Mouse (Mus musculus): ENCODE data around the gene Slc25a21. TPM values are rescaled to one million over a fixed set of nuclear protein-coding genes. Genes with fewer than 3 reads are reported as not detected.

The Slc25a21 gene
- polyA plus RNA-seq, 1 experiment from 2014 or later: 3.1 TPM

DNA sequence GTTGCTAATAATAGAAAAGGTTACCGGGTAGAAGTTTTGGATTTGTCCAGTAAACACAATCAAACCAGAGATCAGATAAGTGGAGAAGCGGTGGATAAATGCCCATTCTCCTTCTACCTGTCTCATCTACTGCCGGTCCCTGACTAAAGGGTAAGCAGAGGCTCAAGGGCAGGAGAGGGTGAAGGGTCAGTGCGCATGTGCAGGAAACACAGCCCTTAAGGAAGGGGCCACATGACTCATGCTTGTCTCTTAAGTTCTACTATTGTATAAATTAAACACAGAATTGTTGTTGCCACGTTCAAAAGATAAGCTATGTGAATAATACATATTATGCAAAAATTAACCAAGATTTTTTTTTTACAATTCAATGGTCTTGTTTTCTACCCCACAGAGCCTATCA is 98.9 kb downstream of the Slc25a21 start:
- WGBS: 83% methylated on average over 5 of the region's 5 CpGs
- Histone ChIP-seq H3K9me3 (replicated peaks) (no peaks in the 10 kb centered on the region), H3K4me1 (no peaks in the 10 kb centered on the region), H3K27ac (no peak overlapping the region), H3K4me2 (no peak overlapping the region), H3K9ac (no peak overlapping the region), H3K27me3 (no peaks in the 10 kb centered on the region), H3K36me3 (no peaks in the 10 kb centered on the region), H3K4me3 (replicated peaks) (no peak overlapping the region)
- no peak for ATAC-seq (replicated peaks; ENCODE audit: low FRiP score)

DNA sequence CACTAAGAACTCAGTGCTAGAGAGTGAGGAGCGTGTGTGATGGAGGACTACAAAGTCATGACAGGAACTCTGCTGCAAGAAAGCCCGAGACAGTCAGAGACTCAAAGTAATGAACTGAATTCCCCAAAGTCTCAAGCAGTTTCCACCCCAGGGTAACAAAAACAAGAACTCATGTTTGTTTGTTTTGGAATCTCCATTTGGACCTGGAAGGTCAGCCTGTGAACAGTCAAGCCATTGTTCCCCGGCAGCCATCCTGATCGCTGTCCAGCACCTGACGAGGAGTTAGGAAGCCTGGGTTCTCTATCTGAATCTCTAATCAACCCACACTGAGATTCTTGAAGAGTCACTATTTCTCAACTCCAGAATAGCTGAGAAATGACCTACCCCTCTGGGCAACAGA is 104.2 kb downstream of the Slc25a21 start:
- no peaks in the 10 kb centered on the region for H3K27me3 ChIP-seq

DNA sequence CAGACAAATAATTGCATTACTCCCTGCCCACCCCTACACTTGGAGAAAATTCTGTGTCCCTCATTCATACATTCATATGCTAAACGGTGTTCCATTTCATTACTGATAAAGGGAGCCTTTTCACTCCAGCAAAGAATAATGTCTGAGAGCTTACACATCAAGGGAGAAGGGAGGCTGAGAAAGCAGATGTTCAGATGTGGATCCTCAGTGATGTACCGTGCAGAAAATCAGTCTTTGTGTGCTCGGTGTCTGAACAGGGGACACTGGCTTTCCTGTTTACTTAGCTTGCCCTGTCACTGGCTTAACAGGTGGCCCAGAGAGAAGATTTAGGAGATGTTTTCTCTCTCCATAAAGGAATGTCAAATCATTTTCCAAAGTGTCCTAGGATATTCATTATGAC is 112.8 kb downstream of the Slc25a21 start:
- Histone ChIP-seq H3K9ac (no peak overlapping the region), H3K36me3 (no peaks in the 10 kb centered on the region), H3K27me3 (no peaks in the 10 kb centered on the region), H3K4me1 (no peaks in the 10 kb centered on the region), H3K4me3 (replicated peaks) (no peak overlapping the region), H3K27ac (no peak overlapping the region), H3K4me2 (no peak overlapping the region), H3K9me3 (replicated peaks) (no peaks in the 10 kb centered on the region)
- no peak for ATAC-seq (replicated peaks; ENCODE audit: low FRiP score)
- WGBS: 48% methylated on average over 3 of the region's 3 CpGs

More for the DNA sequence above, 104.2 kb downstream of the Slc25a21 start:
- ATAC-seq (replicated peaks; ENCODE audit: low FRiP score): no peak
- no peaks in the 10 kb centered on the region for H3K36me3 ChIP-seq
- H3K9ac ChIP-seq: no peak overlapping the region
- no peak overlapping the region for H3K27ac ChIP-seq
- no peak overlapping the region for H3K4me3 ChIP-seq (replicated peaks)
- no peaks in the 10 kb centered on the region for H3K4me1 ChIP-seq
- H3K4me2 ChIP-seq: no peak overlapping the region
- H3K9me3 ChIP-seq (replicated peaks): no peaks in the 10 kb centered on the region
- WGBS: 36% methylated on average over 5 of the region's 5 CpGs

DNA sequence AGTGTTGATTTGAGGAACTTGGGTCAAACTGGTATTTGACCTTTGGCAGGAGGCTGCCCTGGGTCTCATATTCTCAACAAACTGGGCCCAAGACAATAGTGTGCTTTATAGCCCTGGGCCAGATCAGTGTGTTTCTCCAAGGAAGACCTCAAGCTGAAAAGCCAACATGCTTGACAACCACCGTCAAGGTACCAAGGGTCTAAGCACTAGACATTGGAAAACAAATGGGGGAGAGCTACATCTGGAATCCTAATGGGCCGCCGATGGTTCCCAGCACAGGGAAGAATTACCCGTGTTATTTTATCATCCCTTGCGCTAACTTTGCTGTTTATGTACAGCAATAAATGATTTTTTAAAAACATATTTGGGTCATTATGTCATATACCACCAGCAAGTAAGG is 113.7 kb downstream of the Slc25a21 start:
- ATAC-seq (replicated peaks; ENCODE audit: low FRiP score): no peak
- Histone ChIP-seq H3K9ac (no peak overlapping the region), H3K4me3 (replicated peaks) (no peak overlapping the region), H3K27me3 (no peaks in the 10 kb centered on the region), H3K9me3 (replicated peaks) (no peaks in the 10 kb centered on the region), H3K27ac (no peak overlapping the region), H3K4me2 (no peak overlapping the region), H3K36me3 (no peaks in the 10 kb centered on the region), H3K4me1 (no peaks in the 10 kb centered on the region)
- WGBS: 62% methylated on average over 5 of the region's 5 CpGs

DNA sequence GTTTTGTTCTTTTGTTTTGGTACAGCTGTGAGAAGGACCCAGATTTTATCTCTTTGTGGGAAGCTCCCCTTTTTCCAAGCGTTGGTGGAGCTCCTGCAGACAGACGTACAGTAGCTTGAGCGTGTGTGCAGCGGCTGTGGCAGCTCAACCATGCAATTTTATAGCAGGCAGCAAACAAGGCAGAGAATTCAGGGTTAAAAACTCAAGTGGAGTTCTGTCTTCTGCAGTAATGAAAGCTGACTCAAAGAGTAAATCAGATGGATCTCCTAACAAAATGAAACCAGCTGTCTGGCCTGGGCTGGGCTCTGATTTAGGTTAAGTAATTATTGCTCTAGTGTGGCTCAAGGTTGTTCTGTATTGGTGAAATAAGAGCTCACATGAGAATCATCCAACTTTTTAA is 120.7 kb downstream of the Slc25a21 start:
- Histone ChIP-seq H3K27ac (no peak overlapping the region), H3K4me3 (replicated peaks) (no peak overlapping the region), H3K4me1 (no peaks in the 10 kb centered on the region), H3K36me3 (no peaks in the 10 kb centered on the region), H3K27me3 (no peaks in the 10 kb centered on the region), H3K9me3 (replicated peaks) (no peaks in the 10 kb centered on the region), H3K4me2 (0 out of 2 replicates have a peak overlapping the region, but pooled peaks have one; percentile 3), H3K9ac (no peak overlapping the region)
- ATAC-seq (replicated peaks; ENCODE audit: low FRiP score): peak; percentile 73
- whole genome bisulfite sequencing: 11% methylated on average over 4 of the region's 4 CpGs

DNA sequence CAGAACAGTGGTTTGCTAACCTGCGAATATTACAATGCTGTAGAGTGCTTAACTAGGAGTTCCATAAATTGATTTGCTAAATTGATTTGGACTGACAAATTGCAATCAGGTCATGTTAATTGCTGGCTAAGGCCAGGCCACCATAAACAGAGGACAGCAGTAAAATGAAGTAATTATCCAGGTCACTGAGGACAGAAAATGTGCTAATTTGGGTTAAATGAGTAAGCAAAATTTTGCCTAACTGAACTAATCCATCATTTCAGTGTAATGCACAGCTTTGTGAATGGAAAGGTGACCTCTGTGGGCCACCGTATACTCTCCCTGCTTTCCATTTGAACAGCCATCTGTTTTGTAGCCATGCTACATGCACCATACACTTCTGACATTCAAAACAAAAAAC is 124.7 kb downstream of the Slc25a21 start:
- H3K27me3 ChIP-seq: no peaks in the 10 kb centered on the region
- no peak for ATAC-seq (replicated peaks; ENCODE audit: low FRiP score)
- 78% methylated on average over 2 of the region's 2 CpGs for WGBS

DNA sequence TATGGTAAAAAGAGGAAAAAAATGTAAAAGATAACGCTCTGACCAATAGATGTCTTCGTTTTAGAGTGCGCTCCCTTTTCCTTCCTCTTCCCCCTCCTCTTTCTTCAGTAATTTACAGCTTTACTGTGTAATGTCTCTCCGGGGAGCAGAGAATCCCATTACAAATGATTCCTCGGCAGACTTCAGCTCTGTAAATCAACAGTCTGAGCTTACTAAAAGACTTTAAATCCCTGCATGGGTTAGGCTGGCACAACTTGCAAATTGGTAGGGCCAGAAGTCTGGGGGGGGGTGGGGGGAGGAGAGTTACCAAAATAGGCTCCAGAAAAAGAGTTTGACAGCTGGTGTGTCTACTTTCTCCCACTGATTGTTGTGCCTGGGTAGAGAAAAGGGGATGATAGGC is 128.7 kb downstream of the Slc25a21 start:
- no peaks in the 10 kb centered on the region for H3K9me3 ChIP-seq (replicated peaks)
- H3K36me3 ChIP-seq: no peaks in the 10 kb centered on the region
- no peak overlapping the region for H3K4me2 ChIP-seq
- H3K4me3 ChIP-seq (replicated peaks): no peak overlapping the region
- H3K27me3 ChIP-seq: no peaks in the 10 kb centered on the region
- ATAC-seq (replicated peaks; ENCODE audit: low FRiP score): no peak
- 25% methylated on average over 5 of the region's 5 CpGs for whole genome bisulfite sequencing
- no peak overlapping the region for H3K27ac ChIP-seq
- H3K9ac ChIP-seq: no peak overlapping the region
- H3K4me1 ChIP-seq: no peaks in the 10 kb centered on the region

More for the DNA sequence above, 124.7 kb downstream of the Slc25a21 start:
- H3K4me3 ChIP-seq (replicated peaks): no peak overlapping the region
- no peaks in the 10 kb centered on the region for H3K36me3 ChIP-seq
- H3K4me2 ChIP-seq: no peak overlapping the region
- H3K27ac ChIP-seq: no peak overlapping the region
- H3K9me3 ChIP-seq (replicated peaks): no peaks in the 10 kb centered on the region
- no peaks in the 10 kb centered on the region for H3K4me1 ChIP-seq
- H3K9ac ChIP-seq: no peak overlapping the region

DNA sequence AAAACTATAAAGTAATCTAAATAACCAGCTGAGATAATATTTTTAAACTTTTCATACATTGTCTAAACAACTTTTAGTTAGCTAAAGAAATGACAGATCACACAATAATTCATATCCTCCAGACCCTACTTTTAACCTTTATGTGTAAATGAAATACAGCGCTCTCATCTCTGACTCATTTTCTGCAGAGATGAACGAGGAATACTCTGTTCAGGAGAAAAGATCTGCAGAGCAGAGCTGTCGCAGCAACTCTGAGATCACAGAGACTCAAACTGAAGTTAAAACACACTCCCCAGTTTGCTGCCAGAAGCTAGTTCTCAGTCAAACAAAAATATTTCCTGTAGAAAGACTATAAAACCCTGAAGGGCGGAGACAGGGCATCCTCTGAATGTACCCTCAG is 177.5 kb downstream of the Slc25a21 start:
- H3K9ac ChIP-seq: no peak overlapping the region
- no peaks in the 10 kb centered on the region for H3K27me3 ChIP-seq
- H3K9me3 ChIP-seq (replicated peaks): no peaks in the 10 kb centered on the region
- no peak for ATAC-seq (replicated peaks; ENCODE audit: low FRiP score)
- no peak overlapping the region for H3K27ac ChIP-seq
- H3K36me3 ChIP-seq: no peaks in the 10 kb centered on the region
- H3K4me2 ChIP-seq: no peak overlapping the region
- H3K4me3 ChIP-seq (replicated peaks): no peak overlapping the region
- 57% methylated on average over 4 of the region's 4 CpGs for WGBS
- no peaks in the 10 kb centered on the region for H3K4me1 ChIP-seq

DNA sequence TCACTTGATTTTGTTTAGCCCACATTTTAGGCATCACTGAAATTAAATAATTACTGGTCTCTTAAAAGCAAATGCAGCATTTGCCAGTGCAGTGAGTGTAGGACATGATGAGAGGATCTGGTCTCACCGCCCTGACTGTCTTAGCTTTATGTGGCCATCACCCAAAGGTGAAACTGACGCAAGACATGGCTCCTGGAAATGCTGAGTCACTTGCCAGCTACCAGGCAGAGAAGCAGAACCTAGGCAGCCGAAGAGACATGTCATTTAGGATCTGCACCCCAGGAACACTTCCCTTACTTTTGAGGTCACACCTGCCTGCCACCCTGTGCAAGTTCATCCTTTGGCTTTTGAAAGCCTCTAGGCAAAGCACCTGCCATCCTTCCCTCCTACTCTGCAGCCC is 180.4 kb downstream of the Slc25a21 start:
- no peak overlapping the region for H3K4me2 ChIP-seq
- H3K4me1 ChIP-seq: no peaks in the 10 kb centered on the region
- 0 out of 2 replicates have a peak, but pooled peaks cover 3% of the 10 kb centered on the region for H3K27me3 ChIP-seq
- H3K36me3 ChIP-seq: no peaks in the 10 kb centered on the region
- no peak overlapping the region for H3K27ac ChIP-seq
- whole genome bisulfite sequencing: 88% methylated on average over 3 of the region's 3 CpGs
- no peak overlapping the region for H3K9ac ChIP-seq
- no peak overlapping the region for H3K4me3 ChIP-seq (replicated peaks)
- no peaks in the 10 kb centered on the region for H3K9me3 ChIP-seq (replicated peaks)
- no peak for ATAC-seq (replicated peaks; ENCODE audit: low FRiP score)

DNA sequence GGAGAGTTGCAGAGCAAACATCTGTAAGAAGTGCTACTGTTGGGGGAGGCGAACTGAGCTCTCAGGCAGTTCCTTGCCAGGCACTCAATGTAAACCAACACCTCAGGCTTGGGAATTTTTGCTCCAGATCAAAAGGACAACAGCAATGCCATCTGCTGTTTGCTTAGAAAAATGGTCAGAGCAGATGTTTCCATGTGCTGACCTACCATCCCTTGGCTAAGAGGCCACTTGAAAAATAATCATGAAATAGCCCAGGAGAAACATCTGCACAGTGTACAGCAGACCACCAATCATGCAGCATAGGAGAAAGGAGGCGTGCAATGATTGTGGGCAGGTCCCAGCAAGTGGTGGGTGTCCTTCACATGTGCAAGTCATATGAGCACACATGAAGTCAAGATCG is 180.9 kb downstream of the Slc25a21 start:
- 63% methylated on average over 3 of the region's 3 CpGs for WGBS
- Histone ChIP-seq H3K4me1 (no peaks in the 10 kb centered on the region), H3K4me2 (no peak overlapping the region), H3K36me3 (no peaks in the 10 kb centered on the region), H3K9me3 (replicated peaks) (no peaks in the 10 kb centered on the region), H3K4me3 (replicated peaks) (no peak overlapping the region), H3K27ac (no peak overlapping the region), H3K9ac (no peak overlapping the region), H3K27me3 (0 out of 2 replicates have a peak, but pooled peaks cover 3% of the 10 kb centered on the region)
- no peak for ATAC-seq (replicated peaks; ENCODE audit: low FRiP score)

DNA sequence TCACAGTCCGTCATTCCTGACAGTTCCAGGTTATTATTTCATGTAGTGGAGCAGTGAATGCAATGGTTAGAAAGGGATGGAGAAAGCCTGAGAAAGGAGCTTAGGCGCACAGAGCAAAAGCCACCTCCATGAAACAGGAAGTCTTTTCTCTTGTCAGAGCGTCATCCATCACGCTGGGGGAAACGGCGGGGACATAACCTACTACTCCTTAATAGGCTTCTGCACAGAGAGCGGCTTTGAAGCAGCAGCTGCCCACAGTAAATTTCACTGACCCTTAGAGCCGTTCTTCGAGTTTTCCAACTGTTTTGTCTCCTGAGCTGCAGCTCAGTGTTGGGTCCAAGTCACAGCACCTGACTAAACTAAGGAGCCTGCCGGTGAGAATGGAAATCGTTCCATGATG is 188.3 kb downstream of the Slc25a21 start:
- H3K27ac ChIP-seq: no peak overlapping the region
- H3K27me3 ChIP-seq: no peaks in the 10 kb centered on the region
- H3K4me1 ChIP-seq: peaks cover 5% of the 10 kb centered on the region
- ATAC-seq (replicated peaks; ENCODE audit: low FRiP score): peak; percentile 46; the same call in 1 of the 2 replicates
- no peaks in the 10 kb centered on the region for H3K9me3 ChIP-seq (replicated peaks)
- H3K36me3 ChIP-seq: no peaks in the 10 kb centered on the region
- no peak overlapping the region for H3K9ac ChIP-seq
- H3K4me2 ChIP-seq: peak overlapping the region; percentile 30; the same call in 1 of the 2 replicates
- H3K4me3 ChIP-seq (replicated peaks): no peak overlapping the region
- 7% methylated on average over 11 of the region's 11 CpGs for WGBS

DNA sequence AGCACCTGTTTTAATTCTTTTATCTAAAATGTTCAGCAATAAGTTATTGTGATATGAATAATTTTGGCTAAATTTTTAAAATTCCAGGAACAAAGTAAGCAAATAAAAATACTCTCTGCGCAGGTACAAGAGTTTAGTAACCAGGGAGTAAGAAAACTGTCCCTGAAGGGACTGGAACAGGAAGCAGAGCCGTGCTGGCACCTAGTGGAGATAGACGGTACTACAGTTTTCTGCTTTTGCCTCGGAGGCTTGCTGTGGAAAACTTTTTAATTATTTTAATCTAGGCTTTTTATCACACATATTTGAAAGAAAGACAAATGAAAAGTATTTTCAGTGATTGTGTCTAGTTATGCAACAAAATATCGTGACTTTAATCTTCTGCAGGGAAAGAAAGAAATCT is 211.2 kb downstream of the Slc25a21 start:
- no peak for ATAC-seq (replicated peaks; ENCODE audit: low FRiP score)
- WGBS: 6% methylated on average over 5 of the region's 5 CpGs

DNA sequence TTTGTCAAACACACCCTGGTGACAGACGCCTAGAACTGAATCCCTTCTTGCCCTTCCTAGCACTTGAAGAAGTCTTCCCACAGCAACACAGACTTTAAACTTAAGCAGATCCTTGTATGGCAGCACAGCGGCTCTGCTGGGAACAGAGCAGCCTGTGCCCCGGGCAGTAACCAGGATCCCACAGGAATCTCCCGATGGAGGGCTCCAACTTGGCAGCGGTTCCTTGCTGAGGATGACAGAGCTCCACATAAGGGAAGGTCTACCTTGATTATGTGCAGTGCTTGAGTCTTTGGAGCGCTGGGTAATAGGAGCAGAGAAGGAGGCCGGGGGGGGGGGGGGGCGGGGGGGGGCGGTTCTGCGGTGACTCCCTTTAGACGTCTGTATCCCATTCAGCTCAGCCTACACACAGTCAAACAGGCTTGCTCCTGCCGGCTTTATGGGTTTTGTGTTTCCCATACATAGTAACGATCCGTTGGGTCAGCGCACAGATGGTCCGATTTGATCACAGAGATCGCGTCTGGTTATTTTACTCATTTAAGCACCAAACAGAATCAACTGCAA is 215.1 kb downstream of the Slc25a21 start:
- Histone ChIP-seq H3K27ac (no peak overlapping the region), H3K4me1 (no peaks in the 10 kb centered on the region), H3K4me3 (replicated peaks) (no peak overlapping the region), H3K36me3 (no peaks in the 10 kb centered on the region), H3K4me2 (no peak overlapping the region), H3K9me3 (replicated peaks) (no peaks in the 10 kb centered on the region), H3K27me3 (peaks cover 40% of the 10 kb centered on the region), H3K9ac (no peak overlapping the region)
- ATAC-seq (replicated peaks; ENCODE audit: low FRiP score): no peak
- WGBS: 76% methylated on average over 17 of the region's 18 CpGs

More for the DNA sequence above, 211.2 kb downstream of the Slc25a21 start:
- Histone ChIP-seq H3K9ac (no peak overlapping the region), H3K4me1 (no peaks in the 10 kb centered on the region), H3K36me3 (no peaks in the 10 kb centered on the region), H3K4me3 (replicated peaks) (no peak overlapping the region), H3K4me2 (no peak overlapping the region), H3K27me3 (peaks cover 47% of the 10 kb centered on the region), H3K9me3 (replicated peaks) (no peaks in the 10 kb centered on the region), H3K27ac (no peak overlapping the region)
